Mouse (Mus musculus) embryo, embryonic 10 days (tissue): ENCODE measurements around the gene Olfr19.
"Not testable (repeated sequence)": the region's sequence is repeated elsewhere in the genome, so short reads cannot be mapped to it uniquely, and the experiment has no call there.

Experiments
- DNase-seq: peaks from one replicate; pipeline ENCODE4 v3.0.0-alpha.2; 2015; ENCODE audit warnings: low spot score

The Olfr19 gene

GRCm38 (mm10) chr16:16676305-16676704 lies at the start of gene Olfr19:
Gene Olfr19 (minus strand): TSS chr16:16676405.
- no peak for DNase-seq

- no peak for DNase-seq
Observed at GRCm38 (mm10) chr16:16684975-16685374, 8.8 kb upstream of the Olfr19 start.

- no peak for DNase-seq
Observed at GRCm38 (mm10) chr16:16684053-16684452, 7.8 kb upstream of the Olfr19 start.

- DNase-seq: no peak
Observed at GRCm38 (mm10) chr16:16664994-16665393, 11.2 kb downstream of the Olfr19 start.

- not testable (repeated sequence) for DNase-seq
Observed at GRCm38 (mm10) chr16:16664516-16664915, 11.7 kb downstream of the Olfr19 start.

- DNase-seq: no peak
Observed at GRCm38 (mm10) chr16:16645148-16645547, 31.1 kb downstream of the Olfr19 start.

- DNase-seq: no peak
Observed at GRCm38 (mm10) chr16:16633730-16634129, 42.5 kb downstream of the Olfr19 start.
